Mouse (Mus musculus): ENCODE measurements at regions not wholly inside any gene's neighbourhood (a gene's known extent, or its start where the extent isn't known, plus 50 kb on each side); places are given as distances from the start of the nearest gene placed in this dataset.
"Not testable (repeated sequence)": the region's sequence is repeated elsewhere in the genome, so short reads cannot be mapped to it uniquely, and the experiment has no call there.

- DNase-seq (ENCODE audit: low read depth, low spot score): no peak
Measured at GRCm38 (mm10) chr4:55634946-55635511, 102.8 kb upstream of the Klf4 start.

GRCm38 (mm10) chr4:55631157-55631556, 98.9 kb upstream of the Klf4 start:
- DNase-seq (ENCODE audit: low read depth, low spot score): no peak

- DNase-seq (ENCODE audit: low read depth, low spot score): not testable (repeated sequence)
Measured at GRCm38 (mm10) chr4:55630215-55630614, 97.9 kb upstream of the Klf4 start.

- no peak for DNase-seq (ENCODE audit: low read depth, low spot score)
Measured at GRCm38 (mm10) chr4:55624779-55625178, 92.5 kb upstream of the Klf4 start.

GRCm38 (mm10) chr4:55623151-55623760, 91.0 kb upstream of the Klf4 start:
- peak; percentile 66 for DNase-seq (ENCODE audit: low read depth, low spot score)

- DNase-seq (ENCODE audit: low read depth, low spot score): no peak
Measured at GRCm38 (mm10) chr4:55622651-55623050, 90.4 kb upstream of the Klf4 start.

- DNase-seq (ENCODE audit: low read depth, low spot score): no peak
Measured at GRCm38 (mm10) chr4:55619891-55620290, 87.6 kb upstream of the Klf4 start.

- peak; percentile 29 for DNase-seq (ENCODE audit: low read depth, low spot score)
Measured at GRCm38 (mm10) chr4:55615808-55616207, 83.5 kb upstream of the Klf4 start.

GRCm38 (mm10) chr4:55613523-55613922, 81.3 kb upstream of the Klf4 start:
- no peak for DNase-seq (ENCODE audit: low read depth, low spot score)

GRCm38 (mm10) chr4:55610998-55611397, 78.7 kb upstream of the Klf4 start:
- DNase-seq (ENCODE audit: low read depth, low spot score): no peak

- DNase-seq (ENCODE audit: low read depth, low spot score): no peak
Measured at GRCm38 (mm10) chr4:55609214-55609613, 76.9 kb upstream of the Klf4 start.

- DNase-seq (ENCODE audit: low read depth, low spot score): no peak
Measured at GRCm38 (mm10) chr4:55605541-55605940, 73.3 kb upstream of the Klf4 start.

- peak; percentile 4 for DNase-seq (ENCODE audit: low read depth, low spot score)
Measured at GRCm38 (mm10) chr4:55604915-55605314, 72.6 kb upstream of the Klf4 start.

GRCm38 (mm10) chr4:55603821-55604435, 71.7 kb upstream of the Klf4 start:
- DNase-seq (ENCODE audit: low read depth, low spot score): no peak

GRCm38 (mm10) chr4:55595203-55595602, 62.9 kb upstream of the Klf4 start:
- no peak for DNase-seq (ENCODE audit: low read depth, low spot score)

- no peak for DNase-seq (ENCODE audit: low read depth, low spot score)
Measured at GRCm38 (mm10) chr4:55594699-55595098, 62.4 kb upstream of the Klf4 start.

- DNase-seq (ENCODE audit: low read depth, low spot score): no peak
Measured at GRCm38 (mm10) chr4:55593132-55593531, 60.9 kb upstream of the Klf4 start.

- DNase-seq (ENCODE audit: low read depth, low spot score): no peak
Measured at GRCm38 (mm10) chr4:55586212-55586611, 53.9 kb upstream of the Klf4 start.

GRCm38 (mm10) chr4:55583589-55583988, 51.3 kb upstream of the Klf4 start:
- DNase-seq (ENCODE audit: low read depth, low spot score): no peak
